Mouse (Mus musculus) embryo, embryonic 10.5 days (tissue): ENCODE measurements around the gene Dennd5b.
"Not testable (repeated sequence)": the region's sequence is repeated elsewhere in the genome, so short reads cannot be mapped to it uniquely, and the experiment has no call there.

ENCODE experiments used
- DNase-seq: peaks from one replicate; pipeline ENCODE4 v3.0.0-alpha.2; 2015; ENCODE audit warnings: low spot score

Dennd5b gene

GRCm38 (mm10) chr6:149101076-149101942, at the start of gene Dennd5b:
Gene Dennd5b (minus strand): TSS chr6:149101680.
- peak; percentile 82 for DNase-seq

GRCm38 (mm10) chr6:149148436-149149229, 47.2 kb upstream of the Dennd5b start:
- DNase-seq = no peak

- no peak for DNase-seq
These were observed 43.7 kb upstream of the Dennd5b start for GRCm38 (mm10) chr6:149145143-149145542.

GRCm38 (mm10) chr6:149141393-149142173, 40.1 kb upstream of the Dennd5b start:
- peak; percentile 95 for DNase-seq

- no peak for DNase-seq
These were observed 38.0 kb upstream of the Dennd5b start, which contains the start of gene Etfbkmt for GRCm38 (mm10) chr6:149139471-149139870. Gene Etfbkmt (plus strand): TSS chr6:149139849.

GRCm38 (mm10) chr6:149139011-149139410, 37.5 kb upstream of the Dennd5b start:
- no peak for DNase-seq

GRCm38 (mm10) chr6:149137936-149138335, 36.5 kb upstream of the Dennd5b start:
- DNase-seq = no peak

GRCm38 (mm10) chr6:149135631-149136030, 34.2 kb upstream of the Dennd5b start:
- DNase-seq = no peak

- peak; percentile 50 for DNase-seq
These were observed 33.1 kb upstream of the Dennd5b start for GRCm38 (mm10) chr6:149134391-149135150.

GRCm38 (mm10) chr6:149132311-149133077, 31.0 kb upstream of the Dennd5b start:
- peak; percentile 91 for DNase-seq

GRCm38 (mm10) chr6:149131111-149131510, 29.6 kb upstream of the Dennd5b start:
- DNase-seq = peak; percentile 25

- DNase-seq = not testable (repeated sequence)
These were observed 28.4 kb upstream of the Dennd5b start, which contains the start of gene Gm10203 for GRCm38 (mm10) chr6:149129870-149130269. Gene Gm10203 (plus strand): TSS chr6:149130170.

- peak; percentile 67 for DNase-seq
These were observed 25.2 kb upstream of the Dennd5b start for GRCm38 (mm10) chr6:149126675-149127074.

- no peak for DNase-seq
These were observed 21.6 kb upstream of the Dennd5b start for GRCm38 (mm10) chr6:149123042-149123441.

- DNase-seq = peak; percentile 92
These were observed 18.4 kb upstream of the Dennd5b start for GRCm38 (mm10) chr6:149119853-149120252.

- no peak for DNase-seq
These were observed 17.5 kb upstream of the Dennd5b start for GRCm38 (mm10) chr6:149118935-149119334.

GRCm38 (mm10) chr6:149116992-149117391, 15.5 kb upstream of the Dennd5b start:
- DNase-seq = no peak

GRCm38 (mm10) chr6:149108909-149109308, 7.4 kb upstream of the Dennd5b start:
- no peak for DNase-seq

- no peak for DNase-seq
These were observed 6.1 kb upstream of the Dennd5b start for GRCm38 (mm10) chr6:149107615-149108014.

GRCm38 (mm10) chr6:149103451-149103850, 2.0 kb upstream of the Dennd5b start:
- no peak for DNase-seq

- DNase-seq = no peak
These were observed 413 bp upstream of the Dennd5b start for GRCm38 (mm10) chr6:149101943-149102243.
